Comparison of ENCODE assay signal across 8 mouse cellular contexts in the genomic region with DNA sequence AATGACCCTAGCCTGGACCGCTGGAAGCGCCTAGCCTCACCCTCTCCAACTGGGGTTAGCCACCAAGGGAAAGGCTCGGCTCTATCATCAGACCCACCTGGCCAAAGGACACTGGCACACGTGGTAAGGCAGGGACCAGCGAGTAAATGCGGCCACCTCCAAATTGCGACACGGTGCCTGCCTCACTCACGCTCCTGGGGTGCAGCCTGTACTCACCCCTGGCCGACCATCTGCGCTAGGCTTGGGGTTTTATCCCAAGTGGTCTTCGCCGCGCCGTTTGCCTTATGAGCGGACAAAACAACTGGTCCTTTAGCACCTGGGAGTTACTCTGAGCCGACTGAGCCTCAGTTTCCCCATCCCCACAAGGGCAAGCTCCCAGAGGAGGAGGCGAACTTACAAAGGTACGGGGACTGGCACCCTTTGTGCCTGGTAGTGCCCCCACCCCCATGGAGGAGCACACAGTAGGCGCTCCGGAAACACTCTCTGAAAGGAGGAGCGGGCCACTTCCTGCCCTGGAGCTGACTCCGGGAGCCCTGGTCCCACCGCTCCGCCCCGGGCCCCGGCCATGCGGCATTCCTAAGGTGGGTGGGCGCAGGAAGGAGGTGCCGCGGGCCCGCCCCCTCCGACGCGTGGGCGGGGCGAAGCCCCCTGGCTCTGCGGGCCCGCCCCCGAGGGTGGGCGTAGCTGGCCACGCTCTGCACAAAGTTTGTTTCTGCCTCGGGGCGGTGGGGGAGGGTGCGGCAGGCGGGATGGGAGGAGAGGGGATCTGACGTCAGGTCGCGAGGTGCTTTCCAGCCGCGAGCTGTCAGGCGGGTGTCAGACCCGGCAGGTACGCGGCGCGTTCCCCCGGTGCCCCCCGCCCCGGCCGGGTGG. TPM values are rescaled to one million over a fixed set of nuclear protein-coding genes. Genes with fewer than 3 reads are reported as not detected.
DNase-seq lines count a peak whose midpoint lies in the region; ATAC-seq and TF ChIP-seq lines count a peak whose summit lies in the region.

TSS of gene Tgif2 (plus strand) at position 689 of the 873 bp plus-strand sequence.

- TF ChIP-seq CTCF in spleen, adult 2 months (IDR thresholded peaks at IDR 0.05; ENCODE audit: extremely low read depth, insufficient read depth, insufficient read length, insufficient replicate concordance) = no peak

- H3K27me3 ChIP-seq in heart, embryonic 16.5 days (ENCODE audit: control insufficient read depth, insufficient read depth, low read length) = no peaks in the 10 kb centered on the region
- peaks cover 58% of the 10 kb centered on the region for H3K27me3 ChIP-seq in megakaryocyte, embryonic 14.5 days (replicated peaks)
- H3K27me3 ChIP-seq in spleen, adult 2 months (ENCODE audit: control insufficient read depth, insufficient read depth, low read length) = no peaks in the 10 kb centered on the region

- TF ChIP-seq POLR2A in spleen, adult 2 months (IDR thresholded peaks at IDR 0.05; ENCODE audit: low read depth, low read length) = no peak

- peak; percentile 88 for DNase-seq in left cerebral cortex, postnatal 4 days
- no peak for DNase-seq in left cerebral cortex, postnatal 25 days (ENCODE audit: low spot score in 2 of 2)
- peak; percentile 98 for DNase-seq in embryo, embryonic 9.5 days (ENCODE audit: extremely low spot score)
- peak; percentile 95 for DNase-seq in kidney, postnatal 10 days
- DNase-seq in spleen, adult 2 months (ENCODE audit: low read depth in 1 of 2, low spot score in 2 of 2) = peak in 1 of 2 experiments; percentile 71
- DNase-seq in layer of hippocampus, adult 18-20 months (ENCODE audit: low spot score in 2 of 2) = no peak

- H3K4me3 ChIP-seq in heart, embryonic 16.5 days (ENCODE audit: low read length) = peak within 1 kb of the TSS; percentile 91
- peak within 1 kb of the TSS; percentile 93 for H3K4me3 ChIP-seq in megakaryocyte, embryonic 14.5 days (replicated peaks)
- H3K4me3 ChIP-seq in spleen, adult 2 months (ENCODE audit: extremely low read depth, insufficient read depth, insufficient read length) = peak within 1 kb of the TSS; percentile 80

- WGBS in heart, embryonic 16.5 days = 3% methylated on average over 61 of the region's 61 CpGs
- 14% methylated on average over 60 of the region's 61 CpGs for WGBS in spleen, adult 2 months

- H3K4me2 ChIP-seq in heart, embryonic 16.5 days (ENCODE audit: low read depth, low read length) = peak within 1 kb of the TSS; percentile 91

- intact Hi-C loops in left cerebral cortex, postnatal 4 days (cut with DNase I) = no loop called here
- intact Hi-C loops in left cerebral cortex, postnatal 25 days (cut with DNase I) = no loop called here

- H3K9ac ChIP-seq in heart, embryonic 16.5 days (ENCODE audit: low read length) = peak within 1 kb of the TSS; percentile 96

- peak; percentile 90 for ATAC-seq in heart, embryonic 16.5 days (replicated peaks; ENCODE audit: extremely low read depth, insufficient read depth, low FRiP score)

- no peaks in the 10 kb centered on the region for H3K9me3 ChIP-seq in heart, embryonic 16.5 days (replicated peaks; ENCODE audit: control insufficient read depth, low read length)
- peaks cover 4% of the 10 kb centered on the region; the same call in 1 of the 2 replicates for H3K9me3 ChIP-seq in megakaryocyte, embryonic 14.5 days

- peak within 1 kb of the TSS; percentile 97 for H3K27ac ChIP-seq in heart, embryonic 16.5 days (ENCODE audit: low read length)
- peak within 1 kb of the TSS; percentile 55 for H3K27ac ChIP-seq in spleen, adult 2 months (ENCODE audit: insufficient read depth, low read length)

- peaks cover 35% of the 10 kb centered on the region for H3K4me1 ChIP-seq in heart, embryonic 16.5 days (ENCODE audit: control insufficient read depth, insufficient read depth, low read length)
- peaks cover 31% of the 10 kb centered on the region for H3K4me1 ChIP-seq in megakaryocyte, embryonic 14.5 days
- peaks cover 6% of the 10 kb centered on the region for H3K4me1 ChIP-seq in spleen, adult 2 months (ENCODE audit: control insufficient read depth, insufficient read depth, insufficient read length)

- peaks cover 14% of the 10 kb centered on the region; the same call in 1 of the 2 replicates for H3K36me3 ChIP-seq in heart, embryonic 16.5 days (ENCODE audit: control insufficient read depth, insufficient read depth)
- H3K36me3 ChIP-seq in megakaryocyte, embryonic 14.5 days (replicated peaks; ENCODE audit: low read length) = peaks cover 9% of the 10 kb centered on the region
- H3K36me3 ChIP-seq in spleen, adult 2 months (ENCODE audit: control insufficient read depth, insufficient read depth, low read length) = no peaks in the 10 kb centered on the region

RNA-seq across cellular contexts. Expression of gene Tgif2, which starts in this region (rescaled TPM):
- 1 to 10 TPM; 5.7 to 6.0 TPM for total RNA-seq in left cerebral cortex, postnatal 4 days (2021)
- total RNA-seq in left cerebral cortex, postnatal 25 days (2021) = 1 to 10 TPM in 1 of 2 experiments, under 1 TPM in 1; 0.69 to 1.0 TPM
- 28.9 and 30.1 TPM in 2 replicates for polyA plus RNA-seq in heart, embryonic 16.5 days (2015; fragmentation: Nextera tagmentation; extraction: Ambion mirVana)
- 5.1 and 8.1 TPM in 2 replicates for polyA plus RNA-seq in megakaryocyte, embryonic 14.5 days (2012; ENCODE audit: insufficient read depth, low replicate concordance)
- 10.5 and 11.8 TPM in 2 replicates for polyA plus RNA-seq in spleen, adult 2 months (2012; rRNA removed)
- 1 to 10 TPM in 1 of 2 experiments, under 1 TPM in 1; 0.56 to 1.1 TPM for total RNA-seq in layer of hippocampus, adult 18-20 months (2021)

Comparison
In these comparisons a context has a peak if more than half of its experiments do, and no peak if none do; other contexts are left out.
1. DNase-seq: peak in left cerebral cortex, postnatal 4 days (single experiment), embryo, embryonic 9.5 days (single experiment) and kidney, postnatal 10 days (single experiment); none in left cerebral cortex, postnatal 25 days (0 of 2) and layer of hippocampus, adult 18-20 months (0 of 2).
2. Peak in every context shown above with its lines, with median percentiles within 50 percentile points of each other: H3K4me3 ChIP-seq.